Mouse (Mus musculus) embryo, embryonic 10 days (tissue): ENCODE results near the gene Abca5.

Experiments used
- DNase-seq: peaks from one replicate; pipeline ENCODE4 v3.0.0-alpha.2; 2015; ENCODE audit warnings: low spot score

The Abca5 gene

DNA sequence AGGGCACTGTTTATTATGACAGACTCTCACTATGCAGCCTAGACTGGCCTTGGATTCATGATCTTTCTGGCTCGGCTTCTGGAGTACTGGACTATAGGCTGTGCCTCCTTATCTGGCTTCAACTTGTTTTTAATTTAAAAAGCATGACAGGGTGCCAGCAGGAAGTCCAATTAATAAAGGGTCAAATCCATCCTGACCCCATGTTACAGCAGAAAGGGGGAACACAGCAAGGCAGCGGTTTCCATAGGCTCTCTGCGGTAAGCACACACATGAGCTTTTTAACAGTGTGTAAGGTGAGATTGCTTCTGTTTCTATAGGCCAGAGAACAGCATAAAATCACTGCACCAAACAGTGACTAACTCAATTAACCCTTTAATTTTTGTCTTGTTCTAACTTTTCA, 34.1 kb downstream of the Abca5 start:
- peak; percentile 24 for DNase-seq

DNA sequence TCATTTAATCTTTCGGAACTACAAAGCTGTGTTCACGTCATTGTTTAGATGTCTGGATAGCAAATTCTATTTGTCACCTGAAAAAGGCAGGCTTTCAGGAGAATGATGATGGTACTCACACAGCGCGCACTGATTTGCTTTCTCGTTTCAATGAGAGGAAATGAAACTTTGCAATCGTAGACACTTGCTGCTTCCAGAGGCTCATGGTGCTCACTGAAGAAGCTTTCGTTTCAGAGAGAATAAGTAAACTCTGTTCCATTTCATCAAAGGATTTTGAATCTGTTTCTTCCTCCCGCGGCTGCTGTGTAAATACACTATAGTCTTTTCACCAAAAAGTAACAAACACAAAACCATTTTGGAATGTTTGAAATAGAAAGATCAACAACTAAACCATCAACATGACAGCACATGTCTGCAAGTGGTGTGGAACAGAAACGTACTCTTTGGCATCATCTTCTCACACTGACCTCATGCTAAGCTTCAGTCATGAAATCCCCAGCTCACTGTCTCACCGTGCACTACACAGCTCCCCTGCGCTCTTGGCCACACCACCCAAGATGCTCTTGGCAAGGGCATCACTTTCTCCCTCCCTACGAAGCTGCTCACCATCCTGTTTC, 39.5 kb downstream of the Abca5 start:
- no peak for DNase-seq

DNA sequence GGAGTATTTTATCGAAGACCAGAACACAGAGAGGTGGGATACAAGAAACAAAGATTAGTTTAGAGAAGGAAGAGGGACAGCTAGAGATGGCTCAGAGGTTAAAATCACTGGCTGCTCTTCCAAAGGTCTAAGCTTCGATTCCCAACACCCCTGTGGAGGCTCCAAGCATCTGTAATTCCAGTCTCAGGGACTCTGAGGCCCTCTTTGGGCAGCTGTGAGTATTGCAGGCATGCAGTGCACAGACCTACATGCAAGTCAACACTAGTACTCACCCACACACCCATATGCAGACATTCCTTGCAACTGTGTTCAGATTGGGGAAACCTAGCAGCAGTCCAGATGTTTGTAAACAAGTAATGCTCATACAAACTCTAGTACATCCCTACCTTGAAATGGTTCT, 46.9 kb downstream of the Abca5 start:
- no peak for DNase-seq

DNA sequence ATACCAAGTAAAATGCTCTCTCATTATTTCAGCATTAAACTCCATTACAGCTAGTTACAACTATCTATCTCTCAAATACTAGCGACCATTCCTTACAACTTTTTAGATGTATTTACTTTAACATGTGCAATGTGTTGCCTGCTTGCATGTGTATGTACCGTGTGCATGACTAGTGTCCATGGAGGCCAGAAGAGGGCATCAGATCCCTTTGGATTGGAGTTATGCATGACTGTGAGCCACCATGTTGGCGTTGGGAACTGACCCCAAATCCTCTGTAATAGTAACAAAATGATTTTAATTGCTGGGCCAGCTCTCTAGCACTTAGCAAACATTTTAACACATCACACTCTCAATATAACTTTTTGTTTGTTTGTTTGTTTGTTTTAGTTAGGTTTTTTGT, 49.1 kb downstream of the Abca5 start:
- DNase-seq: no peak

- DNase-seq: no peak
Observed at GRCm38 (mm10) chr11:110287694-110288093, 49.8 kb downstream of the Abca5 start.

- no peak for DNase-seq
Observed at GRCm38 (mm10) chr11:110286331-110286730, 51.2 kb downstream of the Abca5 start.

DNA sequence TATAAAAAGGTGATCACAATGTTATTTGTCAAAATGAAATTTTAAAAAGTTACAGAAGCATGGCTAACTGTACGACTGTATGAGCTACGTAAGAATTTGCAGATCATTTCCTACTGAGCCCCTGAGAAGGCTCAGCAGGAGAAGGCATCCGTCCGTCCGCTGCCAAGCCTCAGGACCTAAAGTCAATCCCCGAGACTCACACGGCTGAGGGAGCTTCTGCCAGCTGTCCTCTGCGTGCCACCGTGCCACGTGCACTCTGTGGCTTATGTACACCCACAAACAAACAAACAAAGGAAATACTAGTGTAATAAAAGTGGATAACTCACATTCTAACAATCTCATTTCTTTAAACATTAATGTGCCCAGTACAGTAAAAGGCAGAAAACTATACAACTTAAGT, 52.7 kb downstream of the Abca5 start:
- no peak for DNase-seq

- DNase-seq: no peak
Observed at GRCm38 (mm10) chr11:110284185-110284787, 53.2 kb downstream of the Abca5 start.

- no peak for DNase-seq
Observed at GRCm38 (mm10) chr11:110274794-110275193, 62.7 kb downstream of the Abca5 start.

GRCm38 (mm10) chr11:110271745-110272144, 65.8 kb downstream of the Abca5 start:
- peak; percentile 91 for DNase-seq

- peak; percentile 95 for DNase-seq
Observed at GRCm38 (mm10) chr11:110268244-110268844, 69.2 kb downstream of the Abca5 start.

GRCm38 (mm10) chr11:110267232-110267631, 70.3 kb downstream of the Abca5 start:
- no peak for DNase-seq

DNA sequence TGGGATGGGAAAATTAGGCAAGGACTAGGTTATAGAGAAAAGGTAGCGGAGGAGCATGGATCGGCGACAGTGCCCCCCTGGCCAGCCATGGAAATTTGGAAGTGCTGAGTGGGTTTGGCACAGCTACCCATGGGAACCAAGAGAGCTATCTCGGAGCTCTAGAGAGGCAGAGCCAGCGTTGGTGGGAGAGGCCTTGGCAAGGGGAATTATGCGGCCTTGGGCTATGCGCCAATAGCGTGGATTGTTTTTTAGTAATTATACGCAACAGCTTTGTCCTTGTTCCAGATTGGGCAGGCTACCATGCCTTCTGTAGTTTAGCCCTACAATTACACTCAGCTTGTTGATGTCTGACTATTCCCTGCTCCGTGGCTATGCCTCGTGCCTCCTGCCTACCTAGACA, 70.8 kb downstream of the Abca5 start:
- no peak for DNase-seq

DNA sequence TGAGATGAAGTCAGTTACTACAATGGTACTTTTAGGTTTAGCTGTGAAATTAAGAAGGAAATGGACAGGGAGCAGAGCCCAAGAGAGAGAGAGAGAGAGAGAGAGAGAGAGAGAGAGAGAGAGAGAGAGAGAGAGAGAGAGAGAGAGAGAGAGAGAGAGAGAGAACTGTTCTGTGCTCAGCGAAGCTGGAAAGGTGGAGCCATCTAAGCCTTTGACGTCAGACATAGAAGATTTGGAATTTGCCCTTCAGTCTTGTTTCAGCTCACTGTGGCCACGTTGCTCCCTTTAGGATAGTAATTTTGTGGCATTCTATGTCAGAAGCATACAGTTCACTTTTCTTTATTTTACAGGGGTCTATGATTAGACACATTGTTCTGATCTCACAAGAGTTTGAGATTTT, 75.6 kb downstream of the Abca5 start:
- DNase-seq: no peak

GRCm38 (mm10) chr11:110257911-110258310, 79.6 kb downstream of the Abca5 start:
- DNase-seq: no peak

DNA sequence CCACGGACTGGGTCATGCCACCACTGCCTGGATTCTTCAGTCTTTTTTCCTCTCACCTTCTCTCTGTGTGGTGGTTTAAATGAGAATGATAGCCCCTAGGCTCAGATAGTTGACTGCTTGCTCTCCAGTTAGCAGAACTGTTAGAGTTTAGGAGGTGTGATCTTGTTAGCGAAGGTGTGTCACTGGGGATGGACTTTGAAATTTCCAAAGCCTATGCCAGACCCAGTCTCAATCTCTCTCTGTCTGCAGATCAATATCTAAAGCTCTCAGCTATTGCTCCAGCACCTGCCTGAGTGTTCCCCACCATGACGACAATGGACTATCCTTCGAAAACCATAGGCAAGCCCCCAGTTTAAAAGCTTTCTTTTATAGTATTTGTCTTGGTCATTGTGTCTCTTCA, 80.5 kb downstream of the Abca5 start:
- no peak for DNase-seq

GRCm38 (mm10) chr11:110252256-110252655, 85.3 kb downstream of the Abca5 start:
- DNase-seq: no peak

DNA sequence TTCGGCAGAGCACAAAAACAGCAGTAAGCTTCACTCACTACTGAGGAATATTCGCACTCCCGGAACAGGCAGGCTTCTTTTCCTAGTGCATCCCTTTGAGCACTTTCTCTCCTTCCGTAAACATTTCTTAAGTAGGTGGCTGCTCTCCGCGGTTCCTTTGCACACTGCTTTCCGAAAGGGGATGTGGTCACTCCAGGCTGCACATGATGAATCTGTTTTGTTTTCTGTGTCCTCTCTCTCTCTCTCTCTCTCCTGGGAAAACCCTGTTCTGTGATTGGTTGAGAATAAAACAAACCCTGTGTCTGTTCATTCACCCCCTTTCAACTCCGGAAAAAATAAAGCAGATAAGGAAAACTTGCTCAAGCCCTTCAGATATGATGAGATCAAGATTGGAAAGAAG, 86.0 kb downstream of the Abca5 start, which contains the start of gene Abca6:
Abca6 (minus strand) TSS at position 243 of the 400 bp plus-strand sequence.
- DNase-seq: peak; percentile 70

DNA sequence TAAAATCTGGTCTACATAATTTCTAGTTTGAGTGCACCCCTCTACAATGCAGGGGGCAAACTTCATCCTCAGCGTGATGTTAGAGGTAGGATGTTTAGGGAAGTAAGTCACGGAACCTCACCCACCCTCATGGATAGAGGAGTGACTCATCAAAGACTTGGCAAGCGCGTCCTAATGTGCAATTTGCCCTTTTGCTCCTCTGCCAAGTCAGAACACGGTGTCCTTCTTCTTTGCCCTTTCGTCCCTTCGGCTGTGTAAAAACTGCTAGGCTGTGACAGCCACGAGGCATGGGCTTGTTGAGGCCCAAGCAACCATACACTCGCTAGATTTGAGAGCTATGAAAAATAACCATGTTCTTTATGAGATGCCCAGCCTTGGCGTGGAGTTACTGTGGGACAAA, 92.8 kb downstream of the Abca5 start:
- DNase-seq: no peak

GRCm38 (mm10) chr11:110237466-110237865, 100.0 kb downstream of the Abca5 start:
- DNase-seq: no peak

DNA sequence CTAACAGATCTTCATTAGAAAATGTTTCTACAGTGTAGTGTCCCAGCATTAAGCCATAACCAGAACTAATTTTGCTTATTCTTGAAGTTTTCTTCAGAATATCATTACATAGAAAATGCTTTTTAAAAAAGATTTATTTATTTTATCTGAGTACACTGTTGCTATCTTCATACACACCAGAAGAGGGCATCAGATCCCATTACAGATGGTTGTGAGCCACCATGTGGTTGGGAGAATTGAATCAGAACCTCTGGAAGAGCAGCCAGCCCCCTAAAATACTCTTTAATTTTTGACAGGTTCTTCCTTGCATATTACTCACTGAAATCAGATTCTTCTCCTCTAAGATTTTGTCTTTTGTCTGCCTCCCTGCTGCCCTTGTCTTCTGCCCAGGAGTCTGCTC, 104.5 kb downstream of the Abca5 start:
- no peak for DNase-seq
